Mouse (Mus musculus): ENCODE measurements around the gene Cnnm3.

Gene Cnnm3

DNA sequence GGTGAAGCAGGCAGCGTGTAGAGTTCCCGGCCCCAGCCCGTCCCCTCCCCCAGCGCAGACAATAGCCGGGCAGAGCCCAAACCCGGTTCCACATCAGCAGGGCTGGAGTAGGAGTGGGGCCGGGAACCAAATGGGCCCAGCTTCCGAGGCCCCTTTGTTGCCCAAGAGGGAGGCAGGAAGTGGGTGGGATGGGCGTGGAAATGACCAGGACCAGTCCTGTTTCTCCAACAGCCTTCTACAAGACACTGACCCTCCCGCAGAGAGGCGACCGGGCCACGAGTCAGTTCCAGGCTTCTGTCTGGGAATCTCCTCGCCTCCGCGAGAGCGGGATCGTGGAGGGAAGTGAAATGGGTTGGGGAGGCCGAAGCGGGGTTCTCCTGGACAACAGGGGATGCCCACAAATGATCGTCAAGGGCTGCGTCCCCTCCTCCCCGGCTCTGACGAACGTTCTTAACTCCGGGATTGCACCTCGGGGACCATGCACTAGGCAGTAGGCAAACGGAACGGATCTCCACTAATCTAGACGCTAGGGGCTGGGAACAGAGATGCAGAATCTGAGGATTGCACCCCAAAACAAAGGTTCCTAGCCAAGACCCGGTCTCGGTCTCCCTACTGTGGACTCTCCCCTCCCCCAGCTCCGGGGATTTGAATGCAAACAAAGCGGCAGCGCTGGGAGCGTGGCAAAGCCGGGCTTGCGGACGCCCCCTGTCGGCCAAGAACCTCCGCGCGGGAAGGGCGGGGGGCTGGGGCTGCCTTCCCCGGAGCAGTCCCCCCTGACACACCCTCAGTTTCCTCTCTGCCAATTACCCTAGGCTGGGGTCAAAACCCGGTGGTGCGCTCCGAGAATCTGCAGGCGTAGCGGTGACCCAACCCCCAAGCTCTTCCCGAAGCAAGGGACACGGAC is 45.1 kb downstream of the Cnnm3 start:
- DNase-seq (ENCODE audit: low spot score in 2 of 2), result peak; percentile 56 to 67

DNA sequence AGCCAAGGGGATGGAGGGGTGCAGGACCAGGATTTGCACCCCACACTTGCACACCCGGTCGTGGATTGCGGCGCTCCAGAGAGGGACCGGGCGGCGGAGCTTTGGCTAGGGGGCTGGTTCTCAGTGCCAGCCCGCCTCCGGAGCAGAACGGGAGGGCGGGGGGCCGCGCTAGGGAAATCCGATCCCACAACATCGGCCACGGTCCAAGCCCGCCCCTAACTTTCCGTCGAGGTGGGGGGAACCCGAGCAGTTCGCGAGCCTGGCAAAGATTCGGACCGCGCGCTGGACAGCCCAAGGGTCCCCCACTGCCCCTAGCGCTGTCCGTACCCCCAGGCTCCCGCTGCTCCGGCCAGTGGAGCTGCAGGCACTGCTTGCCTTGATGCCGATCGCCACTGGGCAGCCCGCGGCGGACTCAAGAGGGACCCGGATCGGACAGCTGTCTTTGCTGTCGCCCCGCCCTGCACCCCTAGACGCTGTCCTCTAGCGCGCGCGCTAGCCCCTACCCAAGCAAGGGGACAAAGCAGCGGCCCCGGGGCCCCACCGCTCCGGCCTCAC is 45.9 kb downstream of the Cnnm3 start:
- DNase-seq (ENCODE audit: low spot score in 2 of 2), result peak in 1 of 2 experiments; percentile 29

DNA sequence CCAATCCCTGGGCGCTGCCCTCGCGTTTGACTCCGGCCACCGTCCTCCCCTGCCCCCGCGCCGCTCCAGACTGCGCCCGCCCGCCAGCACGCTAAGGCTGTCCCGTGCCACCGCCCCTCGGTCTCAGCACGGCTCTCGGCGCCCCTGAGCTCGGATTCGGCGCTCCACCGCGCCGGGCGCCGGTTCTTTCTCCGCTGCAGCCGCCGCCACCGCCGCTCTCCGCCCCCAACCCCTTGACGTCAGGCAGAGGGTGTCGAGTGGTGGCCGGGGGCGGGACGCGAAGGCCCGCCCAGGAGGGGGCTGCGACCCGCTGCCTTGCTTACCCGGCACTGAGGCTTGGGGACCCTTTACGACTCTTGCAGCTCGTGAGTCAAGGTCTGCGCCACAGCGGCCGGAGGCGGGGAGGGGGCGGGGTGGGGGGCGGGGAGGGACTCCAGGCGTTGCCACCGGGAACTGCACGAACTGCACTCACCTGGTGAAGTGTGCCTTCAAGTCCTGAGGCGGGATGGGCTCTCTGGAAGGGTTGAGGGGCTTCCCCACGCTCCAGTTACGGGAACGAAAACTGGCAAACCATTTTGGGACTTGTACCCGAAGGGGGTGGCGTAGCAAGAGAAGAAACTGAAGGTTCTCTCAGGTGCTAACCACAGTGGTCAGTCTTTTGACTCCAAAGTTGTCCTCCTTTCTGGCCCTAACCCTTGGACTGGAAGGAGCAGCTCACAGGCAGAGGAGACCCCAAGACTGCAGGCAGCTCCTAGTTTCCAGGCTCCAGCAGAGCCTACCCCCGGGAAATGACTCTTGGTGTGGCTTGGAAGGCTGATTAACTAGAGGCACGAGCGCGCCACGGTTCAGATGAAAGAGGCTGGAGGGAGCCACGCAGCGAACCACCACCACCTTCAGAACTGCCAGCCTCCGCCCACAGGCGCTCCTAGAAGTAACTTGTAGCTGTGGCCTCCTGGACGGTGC is 46.6 kb downstream of the Cnnm3 start, which contains the start of gene Sema4c:
Gene Sema4c (minus strand): TSS at position 319 of the 963 bp plus-strand sequence.
- DNase-seq (ENCODE audit: low spot score in 2 of 2), result peak; percentile 42 to 45

DNA sequence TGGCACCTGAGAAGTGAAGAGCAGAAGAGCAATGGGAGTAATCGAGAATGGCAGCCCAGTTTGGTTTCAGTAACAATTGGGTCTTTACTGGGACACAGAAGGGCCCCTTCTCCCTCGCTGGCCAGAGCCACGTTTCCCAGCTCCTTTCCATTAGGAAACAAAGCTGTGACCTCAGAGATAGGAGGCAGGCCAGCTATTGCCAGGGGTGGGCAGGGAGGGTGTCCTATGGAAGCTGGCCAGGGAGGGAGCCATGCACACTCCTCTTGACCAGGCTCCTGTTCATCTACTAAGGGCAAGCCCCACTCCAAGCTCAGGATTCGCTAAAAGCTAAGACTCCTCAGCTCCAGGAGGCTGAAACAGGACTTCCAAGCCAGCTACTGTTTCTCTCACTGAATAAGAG is 47.6 kb downstream of the Cnnm3 start:
- no peak for DNase-seq (ENCODE audit: low spot score in 2 of 2)

DNA sequence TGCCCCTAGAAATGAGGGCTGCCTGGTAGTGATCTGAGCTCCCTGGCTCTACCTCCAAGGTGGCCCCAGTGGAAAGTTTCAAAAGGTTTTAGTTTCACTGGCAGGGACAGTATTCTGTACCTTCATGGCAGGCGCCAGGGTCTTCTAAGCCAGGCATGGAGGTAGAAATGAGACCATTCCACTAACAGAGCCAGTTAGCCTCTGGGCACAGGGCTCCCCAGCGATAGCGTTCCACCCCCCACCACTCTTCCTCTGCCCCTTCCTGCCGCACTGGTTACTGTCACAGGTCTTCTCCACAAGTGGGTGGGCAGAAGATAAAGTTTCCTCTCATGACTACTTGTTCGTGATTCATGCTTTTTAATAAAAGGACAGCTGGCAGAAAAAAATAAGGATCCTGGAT is 48.2 kb downstream of the Cnnm3 start:
- no peak for DNase-seq (ENCODE audit: low spot score in 2 of 2)

DNA sequence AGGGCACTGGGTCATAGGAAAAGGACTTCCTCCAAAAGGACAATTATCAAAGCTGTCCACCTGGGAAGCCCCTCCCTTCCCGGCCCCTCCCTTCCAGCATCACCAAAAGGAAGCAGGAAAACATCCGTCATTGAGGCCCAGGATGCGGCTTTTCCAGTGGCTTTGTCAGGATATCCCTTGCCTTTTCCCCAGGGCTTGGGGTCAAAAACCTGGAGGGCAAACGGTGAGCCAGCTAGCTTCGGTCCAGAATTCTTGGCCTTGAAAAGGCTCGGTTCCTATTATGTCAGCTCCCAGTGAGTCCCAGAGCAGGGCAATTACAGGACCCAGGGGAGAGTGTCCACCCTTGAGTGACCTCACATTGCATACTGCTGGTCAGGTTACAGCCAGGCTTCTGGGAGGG is 49.2 kb downstream of the Cnnm3 start:
- no peak for DNase-seq (ENCODE audit: low spot score in 2 of 2)

GRCm38 (mm10) chr1:36562388-36562787 is 50.7 kb downstream of the Cnnm3 start:
- no peak for DNase-seq (ENCODE audit: low spot score in 2 of 2)

GRCm38 (mm10) chr1:36563197-36563596 is 51.5 kb downstream of the Cnnm3 start:
- DNase-seq (ENCODE audit: low spot score in 2 of 2), result no peak

- DNase-seq (ENCODE audit: low spot score in 2 of 2), result no peak
Measured at GRCm38 (mm10) chr1:36563632-36564031, 52.0 kb downstream of the Cnnm3 start.

GRCm38 (mm10) chr1:36564101-36564500 is 52.4 kb downstream of the Cnnm3 start:
- DNase-seq (ENCODE audit: low spot score in 2 of 2), result no peak

DNA sequence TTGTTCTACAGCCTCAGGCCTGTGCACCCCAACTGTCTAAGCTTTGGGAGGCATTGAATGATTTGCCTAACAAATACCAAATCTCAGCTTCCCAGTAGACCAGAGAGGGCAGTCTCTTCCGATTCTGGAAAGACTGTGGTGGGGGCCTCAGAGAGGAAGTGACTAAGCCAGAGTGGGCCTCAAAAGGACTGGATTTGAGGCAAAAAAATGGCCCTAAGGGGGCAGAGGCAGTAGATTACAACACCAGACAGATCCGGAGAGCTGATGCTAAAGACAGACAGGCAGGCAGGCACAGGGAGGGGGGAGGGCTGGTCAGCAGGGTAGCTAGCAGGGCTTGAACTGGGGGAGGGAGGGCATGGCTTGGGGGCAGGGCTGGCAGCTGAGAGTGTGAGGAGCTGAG is 54.8 kb downstream of the Cnnm3 start:
- no peak for DNase-seq (ENCODE audit: low spot score in 2 of 2)

- DNase-seq (ENCODE audit: low spot score in 2 of 2), result no peak
Measured at GRCm38 (mm10) chr1:36567818-36568603, 56.3 kb downstream of the Cnnm3 start.

DNA sequence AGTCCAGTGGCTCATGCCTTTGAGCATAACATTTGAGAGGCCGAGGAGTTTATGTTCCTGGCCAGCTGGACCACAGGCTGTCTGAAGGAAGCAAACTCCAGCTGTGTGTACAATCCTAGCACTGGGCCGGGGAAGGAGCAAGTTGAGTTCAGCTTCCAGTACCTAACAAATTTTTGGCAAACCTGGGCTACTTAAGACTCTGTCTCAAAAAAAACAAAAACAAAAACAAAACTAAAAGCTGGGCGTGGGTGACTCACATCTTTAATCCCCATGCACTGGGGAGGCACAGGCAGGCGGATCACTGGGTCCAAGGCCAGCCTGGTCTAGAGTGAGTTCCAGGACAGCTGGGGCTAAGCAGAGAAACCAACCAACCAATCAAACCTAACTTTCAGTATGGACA is 57.1 kb downstream of the Cnnm3 start:
- DNase-seq (ENCODE audit: low spot score in 2 of 2), result no peak

- DNase-seq (ENCODE audit: low spot score in 2 of 2), result no peak
Measured at GRCm38 (mm10) chr1:36569694-36570276, 58.1 kb downstream of the Cnnm3 start.

GRCm38 (mm10) chr1:36570320-36570719 is 58.7 kb downstream of the Cnnm3 start:
- DNase-seq (ENCODE audit: low spot score in 2 of 2), result no peak

- peak; percentile 36 to 41 for DNase-seq (ENCODE audit: low spot score in 2 of 2)
Measured at GRCm38 (mm10) chr1:36571627-36572026, 60.0 kb downstream of the Cnnm3 start.

DNA sequence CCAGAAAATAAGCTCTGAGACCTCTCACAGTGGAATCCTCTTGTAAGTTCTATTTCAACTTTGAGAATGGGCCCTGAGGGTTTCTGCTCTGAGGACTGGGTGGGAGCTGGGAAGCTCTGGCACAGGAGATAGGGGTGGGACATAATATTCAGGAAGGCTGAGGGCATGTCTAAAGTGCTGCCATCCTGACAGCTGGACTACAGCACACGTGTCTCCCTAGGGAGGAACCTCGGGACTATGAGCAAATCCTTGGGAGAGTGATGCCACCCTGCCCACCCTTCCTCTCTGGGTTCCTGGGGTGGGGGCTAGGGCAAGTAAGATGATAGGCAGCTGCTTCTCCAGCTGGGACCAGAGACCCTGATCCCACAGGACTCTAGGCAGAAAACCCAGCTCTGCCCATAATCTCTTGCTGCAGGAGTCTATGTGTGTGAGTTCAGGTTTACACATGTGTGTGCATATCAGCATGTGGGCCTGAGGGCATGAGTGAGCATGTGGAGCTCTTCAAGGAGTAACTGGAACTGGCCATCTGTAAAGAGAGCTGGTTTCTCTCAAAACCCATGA is 60.6 kb downstream of the Cnnm3 start:
- DNase-seq (ENCODE audit: low spot score in 2 of 2), result no peak

- no peak for DNase-seq (ENCODE audit: low spot score in 2 of 2)
Measured at GRCm38 (mm10) chr1:36572709-36573108, 61.0 kb downstream of the Cnnm3 start.

DNA sequence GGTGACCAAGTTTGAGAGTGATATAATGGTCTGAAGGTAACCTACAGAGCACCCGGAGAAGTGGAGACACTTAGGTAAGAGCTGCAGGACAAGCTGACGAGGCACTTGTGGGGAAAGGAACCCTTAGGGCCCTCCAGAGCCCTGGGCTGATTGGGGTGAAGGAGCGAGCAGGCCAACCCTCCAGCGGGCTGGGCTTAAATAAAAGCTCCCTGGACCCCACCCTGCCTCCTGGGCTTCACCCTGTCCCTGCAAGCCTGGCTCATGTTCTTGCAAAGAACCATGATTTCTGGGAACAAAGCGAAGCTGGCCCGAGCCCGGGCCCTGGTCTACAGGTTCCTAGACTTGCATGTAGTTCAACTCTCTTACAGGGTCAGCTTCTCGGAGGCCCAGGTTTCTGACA is 61.9 kb downstream of the Cnnm3 start:
- no peak for DNase-seq (ENCODE audit: low spot score in 2 of 2)

- no peak for DNase-seq (ENCODE audit: low spot score in 2 of 2)
Measured at GRCm38 (mm10) chr1:36574196-36574955, 62.7 kb downstream of the Cnnm3 start.
